Mouse (Mus musculus): ENCODE results near the gene Bod1l.

The Bod1l gene

DNA sequence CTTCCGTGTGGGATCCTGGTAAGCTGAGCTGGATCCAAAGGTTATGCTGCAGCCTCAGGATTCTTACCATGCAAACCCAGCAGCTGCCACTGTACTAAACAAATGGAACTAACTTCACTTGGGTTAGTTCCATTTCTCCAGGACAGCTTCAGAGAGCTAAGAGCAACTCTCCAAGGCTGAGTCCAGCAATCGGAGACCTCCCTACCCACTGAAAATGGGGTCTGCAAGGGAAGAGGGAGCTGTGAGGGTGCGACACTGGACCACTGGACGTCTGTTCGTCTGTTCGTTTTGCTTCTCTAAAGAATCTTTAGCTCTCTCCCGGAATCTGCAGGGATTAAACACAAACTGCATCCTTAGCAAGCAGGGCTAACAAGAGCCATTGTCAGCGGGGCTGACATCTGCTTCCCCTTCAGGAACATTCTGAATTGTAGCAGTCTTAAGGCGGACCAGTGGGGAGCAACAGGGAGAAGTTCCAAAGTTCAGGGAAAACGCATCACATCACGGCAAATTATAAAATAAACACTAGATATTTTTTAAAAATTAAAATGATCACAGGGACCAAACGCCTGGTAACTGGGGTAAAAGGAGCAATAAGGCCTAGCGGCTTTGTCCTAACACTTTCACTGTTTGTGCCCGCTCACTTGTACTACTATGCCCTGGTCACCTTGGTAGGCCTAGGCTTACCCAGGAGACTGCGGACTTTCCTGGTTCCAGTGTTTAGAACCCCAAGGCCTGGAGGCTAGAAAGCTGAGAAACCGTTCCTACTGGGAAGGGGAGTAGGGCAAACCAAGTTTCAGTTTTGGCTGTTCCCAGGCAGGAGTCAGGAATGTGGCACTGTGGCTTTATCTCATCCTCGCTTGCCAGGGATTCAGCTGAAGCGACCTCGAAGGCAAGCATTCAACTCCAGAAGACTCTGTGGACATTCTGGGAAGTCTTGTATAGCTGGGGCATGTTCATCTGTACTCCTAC lies 85.2 kb downstream of the Bod1l start:
- DNase-seq (ENCODE audit: low spot score) = no peak

GRCm38 (mm10) chr5:41757338-41757737 lies 86.8 kb downstream of the Bod1l start:
- DNase-seq (ENCODE audit: low spot score) = no peak

DNA sequence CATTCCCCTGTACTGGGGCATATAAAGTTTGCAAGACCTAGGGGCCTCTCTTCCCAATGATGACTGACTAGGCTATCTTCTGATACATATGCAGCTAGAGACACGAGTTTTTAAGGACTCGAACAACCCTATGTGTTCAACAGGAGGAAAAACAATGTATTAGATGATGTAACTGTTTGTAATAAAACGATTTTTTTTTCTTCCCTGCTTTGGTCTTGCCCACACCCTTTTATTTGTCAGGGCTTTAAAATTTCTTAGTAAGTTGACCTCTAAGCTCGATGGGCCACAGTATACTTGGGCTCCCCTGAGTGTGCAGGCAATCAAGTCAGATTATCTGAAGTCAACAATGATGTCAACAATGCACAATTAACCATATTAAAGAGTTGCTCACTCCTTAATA lies 87.7 kb downstream of the Bod1l start:
- DNase-seq (ENCODE audit: low spot score) = no peak

GRCm38 (mm10) chr5:41755373-41755960 lies 88.6 kb downstream of the Bod1l start:
- no peak for DNase-seq (ENCODE audit: low spot score)

DNA sequence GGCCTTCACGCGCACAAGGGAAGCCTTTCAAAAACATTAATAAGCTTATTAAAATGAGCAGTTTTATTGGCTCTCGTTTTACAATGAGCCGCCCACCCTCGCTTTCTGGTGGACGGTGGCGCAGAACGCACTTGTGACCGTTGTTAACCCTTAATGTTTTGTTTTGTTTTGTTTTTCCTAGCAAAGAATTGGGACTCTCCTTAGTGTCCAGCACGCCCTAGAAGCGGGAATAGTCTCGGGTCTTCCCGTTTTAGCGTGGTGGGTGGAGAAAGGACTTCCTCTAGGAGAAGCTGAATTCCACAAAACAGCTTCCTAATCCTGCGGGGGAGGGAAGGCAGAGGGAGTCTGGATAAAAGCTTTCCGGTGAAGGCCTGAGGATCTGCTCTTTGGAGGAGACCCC lies 89.3 kb downstream of the Bod1l start:
- DNase-seq (ENCODE audit: low spot score) = no peak

- DNase-seq (ENCODE audit: low spot score) = no peak
Measured at GRCm38 (mm10) chr5:41754226-41754775, 89.8 kb downstream of the Bod1l start.

GRCm38 (mm10) chr5:41752721-41753120 lies 91.4 kb downstream of the Bod1l start:
- no peak for DNase-seq (ENCODE audit: low spot score)

- no peak for DNase-seq (ENCODE audit: low spot score)
Measured at GRCm38 (mm10) chr5:41744898-41745780, 99.0 kb downstream of the Bod1l start.

DNA sequence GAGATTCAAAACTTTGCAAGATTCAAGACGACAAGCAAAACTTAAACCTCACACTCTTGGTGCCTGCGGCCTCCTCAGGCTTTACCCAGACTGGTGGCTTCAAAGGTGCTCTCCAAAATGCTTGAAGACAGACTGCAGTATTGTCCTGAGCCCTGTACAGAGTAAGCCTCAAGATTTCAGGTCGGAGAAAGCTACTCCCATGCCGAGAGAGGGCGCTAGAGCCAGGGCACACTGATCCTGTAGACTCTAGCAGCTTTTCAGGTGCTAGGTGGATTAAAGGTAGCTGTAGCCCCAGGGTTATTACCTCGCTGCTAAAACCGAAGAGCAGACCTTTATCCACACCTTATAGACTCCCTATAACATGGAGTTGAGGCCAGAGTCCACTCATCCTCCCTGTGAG lies 99.9 kb downstream of the Bod1l start:
- DNase-seq (ENCODE audit: low spot score) = no peak

DNA sequence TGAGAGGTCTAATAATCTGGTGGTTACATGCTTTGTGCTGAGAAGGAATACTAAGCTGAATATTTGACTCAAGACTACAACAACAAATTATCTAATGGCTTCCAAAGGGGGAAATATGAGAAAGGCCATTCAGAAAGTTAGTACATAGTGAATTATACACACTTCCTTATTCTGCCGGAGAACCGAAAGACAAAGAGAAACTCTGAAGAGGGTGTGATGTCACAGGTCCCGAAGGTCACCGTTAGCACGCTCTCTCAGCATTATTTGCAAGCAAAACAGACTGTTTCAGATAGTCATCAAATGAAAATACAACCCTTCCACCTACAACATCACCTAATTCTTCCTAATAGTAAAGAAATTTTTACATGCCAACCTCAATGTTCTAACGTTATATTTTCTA lies 105.3 kb downstream of the Bod1l start:
- no peak for DNase-seq (ENCODE audit: low spot score)

All from ovary, adult 18-20 months (tissue).